Mouse (Mus musculus): ENCODE measurements at regions not wholly inside any gene's neighbourhood (a gene's known extent, or its start where the extent isn't known, plus 50 kb on each side); places are given as distances from the start of the nearest gene placed in this dataset.
A peak's percentile ranks its signal among the peaks of the same experiment; 100 is the strongest.

- no peak for DNase-seq (ENCODE audit: low read depth in 2 of 2, low spot score in 2 of 2)
Observed at GRCm38 (mm10) chr2:79547284-79547683, 87.9 kb upstream of the Itprid2 start.

- peak in 1 of 2 experiments; percentile 4 for DNase-seq (ENCODE audit: low read depth in 2 of 2, low spot score in 2 of 2)
Observed at GRCm38 (mm10) chr2:79548039-79548600, 87.0 kb upstream of the Itprid2 start.

GRCm38 (mm10) chr2:79549781-79550180 is 85.4 kb upstream of the Itprid2 start:
- DNase-seq (ENCODE audit: low read depth in 2 of 2, low spot score in 2 of 2), result no peak

- DNase-seq (ENCODE audit: low read depth in 2 of 2, low spot score in 2 of 2), result peak; percentile 12 to 23
Observed at GRCm38 (mm10) chr2:79550432-79550831, 84.7 kb upstream of the Itprid2 start.

- no peak for DNase-seq (ENCODE audit: low read depth in 2 of 2, low spot score in 2 of 2)
Observed at GRCm38 (mm10) chr2:79552481-79552880, 82.7 kb upstream of the Itprid2 start.

GRCm38 (mm10) chr2:79555395-79555794 is 79.8 kb upstream of the Itprid2 start:
- no peak for DNase-seq (ENCODE audit: low read depth in 2 of 2, low spot score in 2 of 2)

GRCm38 (mm10) chr2:79557361-79557760 is 77.8 kb upstream of the Itprid2 start:
- no peak for DNase-seq (ENCODE audit: low read depth in 2 of 2, low spot score in 2 of 2)

GRCm38 (mm10) chr2:79566280-79566933 is 68.7 kb upstream of the Itprid2 start:
- no peak for DNase-seq (ENCODE audit: low read depth in 2 of 2, low spot score in 2 of 2)

GRCm38 (mm10) chr2:79567413-79567934 is 67.7 kb upstream of the Itprid2 start:
- DNase-seq (ENCODE audit: low read depth in 2 of 2, low spot score in 2 of 2), result no peak

GRCm38 (mm10) chr2:79569663-79570062 is 65.5 kb upstream of the Itprid2 start:
- no peak for DNase-seq (ENCODE audit: low read depth in 2 of 2, low spot score in 2 of 2)

GRCm38 (mm10) chr2:79571910-79572309 is 63.2 kb upstream of the Itprid2 start:
- no peak for DNase-seq (ENCODE audit: low read depth in 2 of 2, low spot score in 2 of 2)

- no peak for DNase-seq (ENCODE audit: low read depth in 2 of 2, low spot score in 2 of 2)
Observed at GRCm38 (mm10) chr2:79575074-79575473, 60.1 kb upstream of the Itprid2 start.

GRCm38 (mm10) chr2:79585022-79585774 is 50.0 kb upstream of the Itprid2 start:
- DNase-seq (ENCODE audit: low read depth in 2 of 2, low spot score in 2 of 2), result no peak

Measured in CD8-positive naive resting alpha-beta T cell, adult 2 months (primary cell).